Mouse (Mus musculus) gastrocnemius, adult 2 months (tissue): ENCODE results near the gene Lpin2. TPM values are rescaled to one million over a fixed set of nuclear protein-coding genes. Genes with fewer than 3 reads are reported as not detected.

Experiments used
- DNase-seq: peaks from one replicate; pipeline ENCODE4 v3.0.0; 2022
- H3K27ac ChIP-seq: fragments of 200-600 bp; 2 replicates; pipeline ENCODE4 v1.8.1; 2022; ENCODE audit warnings: mild to moderate bottlenecking
- H3K4me3 ChIP-seq: fragments of 200-600 bp; 2 replicates; pipeline ENCODE4 v1.8.1; 2022; ENCODE audit warnings: mild to moderate bottlenecking, moderate library complexity
- CTCF ChIP-seq: fragments of 200-600 bp; IDR thresholded peaks from 2 replicates; pipeline ENCODE4 v1.8.1; 2022; ENCODE audit warnings: antibody characterized with exemption, mild to moderate bottlenecking, moderate library complexity
- intact Hi-C: fragments of 180-260 bp; cut with DNase I; formaldehyde crosslinking; loops from one replicate; pipeline ENCODE4 v1.15.1; 2025
- total RNA-seq, 2 experiments: library from RNA; stranded (reverse); gene quantifications; 2 replicates each; pipeline ENCODE4 v1.2.3; 2021

The Lpin2 gene
- total RNA-seq, 2 experiments from 2014 or later: 5.3 to 5.6 TPM

DNA sequence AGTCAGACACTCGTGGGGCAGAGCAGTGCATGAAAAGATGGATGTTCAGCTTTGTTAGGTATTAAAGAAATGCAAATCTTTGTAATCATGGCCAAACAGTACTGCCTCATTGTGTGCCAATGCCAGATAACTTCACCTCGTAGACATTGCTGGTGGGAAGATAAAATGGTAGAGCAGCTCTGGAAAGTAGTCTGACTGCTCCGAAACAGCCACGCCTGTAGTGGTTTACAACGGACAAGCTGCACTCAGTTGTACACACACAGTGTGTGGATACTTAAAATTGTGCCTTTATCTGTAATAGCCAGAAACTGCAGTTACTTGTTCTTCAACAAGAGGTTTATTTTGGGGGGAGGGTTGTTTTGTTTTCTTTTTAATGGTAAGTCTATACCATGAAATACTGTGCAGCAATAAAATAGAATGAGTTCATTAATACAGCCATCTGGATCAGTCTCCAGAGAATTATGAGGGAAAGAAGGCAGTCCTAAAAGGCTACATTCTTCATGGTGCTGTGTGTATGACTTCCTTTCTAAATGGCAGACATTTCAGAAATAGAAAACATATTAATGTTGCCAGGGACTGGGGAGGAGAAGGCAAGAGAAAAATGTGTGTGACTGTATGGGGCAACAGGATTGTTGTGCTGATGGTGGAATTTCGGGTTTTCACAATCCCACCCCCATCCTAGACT lies 29.7 kb downstream of the Lpin2 start:
- no peak for TF ChIP-seq CTCF
- no peak overlapping the region for H3K4me3 ChIP-seq
- intact Hi-C loops: no loop called here
- H3K27ac ChIP-seq: no peak overlapping the region
- DNase-seq: no peak

DNA sequence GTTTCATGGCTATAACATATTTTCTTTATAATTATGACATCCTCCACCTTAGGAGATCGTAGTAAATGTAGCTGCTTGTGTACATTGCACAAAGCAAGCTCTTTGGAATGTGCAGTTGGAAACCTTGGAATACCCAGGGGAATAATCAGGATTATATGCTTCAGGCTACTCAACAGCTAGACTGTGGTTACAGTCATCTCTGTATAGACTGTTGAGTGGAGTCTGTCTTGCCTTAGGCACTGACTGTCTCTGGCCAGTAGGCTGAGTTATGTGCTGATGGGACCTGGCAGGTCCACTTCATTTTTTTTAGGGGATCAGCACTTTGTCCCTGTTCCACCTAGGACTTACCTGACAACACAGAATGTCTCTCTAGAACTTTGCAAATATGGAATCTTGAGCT lies 31.3 kb downstream of the Lpin2 start:
- Histone ChIP-seq H3K27ac (no peak overlapping the region), H3K4me3 (no peak overlapping the region)
- intact Hi-C loops: no loop called here
- no peak for TF ChIP-seq CTCF
- DNase-seq: no peak

DNA sequence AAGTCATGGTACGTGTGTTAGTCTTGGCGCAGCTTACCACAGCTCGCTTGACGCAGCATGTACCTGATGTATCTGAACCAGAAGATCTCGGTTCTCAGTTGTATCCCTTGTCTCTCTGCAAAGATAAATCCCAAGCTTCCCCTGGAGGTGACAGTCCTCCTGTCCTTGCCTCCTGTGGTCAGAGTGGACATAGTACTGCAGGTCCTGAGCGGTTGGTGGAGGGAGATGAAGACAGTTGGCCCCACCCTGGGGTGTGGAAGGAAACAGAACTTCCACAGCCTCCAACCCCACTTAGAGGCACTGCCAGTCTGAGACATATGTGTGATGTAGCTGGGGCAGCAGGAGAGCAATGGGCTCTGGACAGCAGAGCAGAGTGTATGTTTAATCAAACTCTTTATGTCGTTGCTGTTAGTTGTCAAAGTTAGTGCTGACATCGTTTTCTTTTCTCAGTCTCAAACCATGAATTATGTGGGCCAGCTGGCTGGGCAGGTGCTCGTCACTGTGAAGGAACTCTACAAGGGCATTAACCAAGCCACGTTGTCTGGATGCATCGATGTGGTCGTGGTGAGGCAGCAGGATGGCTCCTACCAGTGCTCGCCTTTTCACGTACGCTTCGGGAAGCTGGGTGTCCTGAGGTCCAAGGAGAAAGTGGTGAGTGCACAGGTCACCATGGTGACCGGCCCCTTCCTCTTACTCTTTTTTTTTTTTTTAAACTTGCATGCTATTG lies 32.3 kb downstream of the Lpin2 start:
- Histone ChIP-seq H3K27ac (no peak overlapping the region), H3K4me3 (peak overlapping the region; percentile 32; the same call in 1 of the 2 replicates)
- TF ChIP-seq CTCF: no peak
- no peak for DNase-seq
- intact Hi-C loops: no loop called here

- H3K4me3 ChIP-seq: peak overlapping the region; percentile 32; the same call in 1 of the 2 replicates
Observed at GRCm38 (mm10) chr17:71215241-71215839, 33.0 kb downstream of the Lpin2 start.

GRCm38 (mm10) chr17:71216263-71216662 lies 33.9 kb downstream of the Lpin2 start:
- intact Hi-C loops: no loop called here
- no peak for DNase-seq
- TF ChIP-seq CTCF: no peak

More at GRCm38 (mm10) chr17:71215241-71215839, 33.0 kb downstream of the Lpin2 start:
- no peak for TF ChIP-seq CTCF
- intact Hi-C loops: no loop called here
- H3K27ac ChIP-seq: no peak overlapping the region
- DNase-seq: no peak

DNA sequence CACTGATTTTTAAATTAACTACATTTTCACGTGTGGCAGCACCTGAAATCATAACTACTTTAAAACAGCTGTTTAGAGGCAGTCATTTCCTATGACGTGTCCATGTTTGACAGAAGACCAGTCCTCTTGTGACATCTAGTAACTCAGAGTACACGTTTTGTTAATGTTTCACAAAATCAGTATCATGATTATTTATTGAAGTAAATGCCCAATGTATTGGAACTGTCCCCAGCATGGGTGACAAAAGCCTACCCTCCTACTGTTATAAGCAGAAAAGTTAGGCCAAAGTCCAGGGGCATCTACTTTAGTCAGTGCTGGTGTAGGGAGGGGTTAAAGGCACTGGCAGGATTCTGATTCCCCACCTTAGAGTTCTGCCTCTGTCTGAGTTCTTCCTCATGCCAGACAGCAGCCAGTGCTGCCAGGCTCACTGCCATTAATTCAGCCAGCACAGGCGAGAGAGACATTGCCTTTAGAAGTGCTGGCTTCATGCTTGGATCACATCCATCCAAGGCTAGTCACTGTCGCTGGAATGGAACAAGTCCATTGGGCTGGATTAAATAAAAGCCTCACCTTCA lies 34.8 kb downstream of the Lpin2 start:
- DNase-seq: no peak
- TF ChIP-seq CTCF: no peak
- intact Hi-C loops: no loop called here
- no peak overlapping the region for H3K27ac ChIP-seq
- no peak overlapping the region for H3K4me3 ChIP-seq

More at GRCm38 (mm10) chr17:71216263-71216662, 33.9 kb downstream of the Lpin2 start:
- no peak overlapping the region for H3K4me3 ChIP-seq
- no peak overlapping the region for H3K27ac ChIP-seq

DNA sequence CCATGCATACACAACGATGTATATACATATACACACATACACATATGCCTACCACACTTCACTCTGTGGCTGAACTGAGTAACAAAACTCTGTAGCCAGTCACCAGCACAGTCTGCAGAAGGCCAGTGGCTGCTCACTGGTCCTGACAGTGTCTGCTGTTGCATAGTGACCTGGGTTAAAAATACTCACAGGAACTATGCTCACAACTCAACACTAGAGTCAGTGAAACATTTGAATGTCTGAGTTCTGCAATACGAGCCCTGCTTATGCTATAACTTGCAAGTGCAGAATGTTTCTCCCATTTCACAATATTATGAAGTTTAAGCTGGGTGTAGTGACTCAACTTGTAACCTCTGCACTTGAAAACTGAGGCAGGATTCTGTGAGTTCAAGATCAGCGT lies 39.0 kb downstream of the Lpin2 start:
- intact Hi-C loops: no loop called here
- no peak overlapping the region for H3K27ac ChIP-seq
- no peak for TF ChIP-seq CTCF
- no peak overlapping the region for H3K4me3 ChIP-seq
- DNase-seq: no peak

DNA sequence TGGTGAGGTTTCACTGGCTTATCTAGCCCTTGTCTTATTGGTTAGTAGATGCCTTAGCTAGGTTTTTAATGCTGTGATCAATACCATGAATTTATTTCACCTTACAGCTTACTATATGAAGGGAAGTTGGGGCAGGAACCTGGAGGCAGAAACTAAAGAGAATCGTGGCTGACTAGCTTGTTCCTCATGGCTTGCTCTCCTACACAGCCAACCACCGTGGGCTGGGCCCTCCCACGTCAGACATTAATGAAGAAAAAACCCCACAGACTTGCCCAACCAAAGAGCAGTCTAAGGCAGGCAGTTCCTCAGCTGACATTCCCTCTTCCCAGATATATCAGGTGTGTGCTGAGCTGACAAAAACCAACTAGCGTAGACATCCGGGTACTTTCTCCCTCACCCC lies 41.3 kb downstream of the Lpin2 start:
- H3K27ac ChIP-seq: no peak overlapping the region
- intact Hi-C loops: no loop called here
- TF ChIP-seq CTCF: no peak
- no peak overlapping the region for H3K4me3 ChIP-seq
- no peak for DNase-seq

DNA sequence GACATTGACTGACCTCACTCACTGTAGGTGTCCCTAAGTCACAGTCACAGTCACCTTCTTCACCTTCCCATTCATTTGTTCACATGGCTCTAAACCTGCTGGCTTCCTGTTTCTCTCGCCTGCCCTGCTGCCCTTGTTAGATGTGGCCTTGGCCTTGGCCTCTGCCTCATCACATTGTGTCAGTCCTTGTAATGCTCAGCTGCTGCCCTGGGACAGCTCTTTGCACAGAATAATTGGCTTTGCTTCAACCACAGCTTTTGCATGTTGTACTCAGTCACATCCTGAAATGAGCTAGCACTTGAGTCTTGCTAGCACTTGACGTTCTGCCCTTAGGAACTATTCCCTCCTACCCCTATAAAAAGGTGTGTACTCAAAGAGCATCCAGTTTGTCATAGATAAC lies 42.2 kb downstream of the Lpin2 start:
- intact Hi-C loops: no loop called here
- no peak overlapping the region for H3K27ac ChIP-seq
- no peak for DNase-seq
- no peak for TF ChIP-seq CTCF
- H3K4me3 ChIP-seq: no peak overlapping the region

DNA sequence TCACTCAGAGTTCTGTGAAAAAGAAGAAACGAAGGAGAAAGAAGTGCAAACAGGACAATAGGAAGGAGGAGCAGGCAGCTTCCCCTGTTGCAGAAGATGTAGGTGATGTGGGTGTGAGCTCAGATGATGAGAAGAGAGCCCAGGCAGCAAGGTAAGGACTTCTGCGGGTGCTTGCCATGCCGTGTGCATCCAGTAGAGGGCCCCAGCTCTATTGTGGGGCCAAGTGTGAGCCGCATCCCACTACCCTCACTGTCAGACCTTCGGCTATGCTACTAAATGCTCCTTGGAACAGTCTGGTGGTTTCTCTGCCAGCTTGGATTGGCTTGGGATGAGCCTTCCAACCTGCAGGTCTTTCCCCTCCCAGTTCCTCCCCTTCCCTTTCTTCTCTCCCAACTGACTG lies 42.7 kb downstream of the Lpin2 start:
- DNase-seq: peak; percentile 45
- no peak overlapping the region for H3K4me3 ChIP-seq
- no peak overlapping the region for H3K27ac ChIP-seq
- TF ChIP-seq CTCF: peak; percentile 68
- intact Hi-C loops: no loop called here

- no peak for TF ChIP-seq CTCF
- no peak for DNase-seq
- intact Hi-C loops: no loop called here
- H3K4me3 ChIP-seq: no peak overlapping the region
- H3K27ac ChIP-seq: no peak overlapping the region
Observed at GRCm38 (mm10) chr17:71227128-71227895, 45.0 kb downstream of the Lpin2 start.

DNA sequence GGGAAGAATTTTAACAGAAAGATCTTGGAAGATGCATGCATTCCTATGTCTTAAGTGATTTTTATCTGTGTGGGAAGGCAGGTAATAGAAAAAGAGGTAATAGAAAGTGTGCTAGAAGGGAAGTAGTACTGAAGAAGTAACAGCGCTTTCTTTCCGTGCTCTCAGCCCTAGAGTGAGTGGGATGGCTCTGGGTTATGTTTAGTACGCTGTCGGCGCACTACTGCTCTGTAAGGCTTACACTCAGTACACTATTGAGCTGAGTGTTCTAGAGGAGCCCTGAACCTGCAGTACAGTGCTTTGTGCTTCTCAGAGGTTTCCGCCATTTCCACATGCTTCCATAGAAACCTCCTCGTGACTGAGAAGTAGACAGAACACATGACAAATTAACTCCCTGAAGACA lies 46.3 kb downstream of the Lpin2 start:
- TF ChIP-seq CTCF: no peak
- no peak for DNase-seq
- no peak overlapping the region for H3K4me3 ChIP-seq
- intact Hi-C loops: no loop called here
- no peak overlapping the region for H3K27ac ChIP-seq
